Mouse (Mus musculus) liver, adult 2 months (tissue): Measurements from ENCODE around the gene Acyp1.

Source experiments
- CTCF ChIP-seq: fragments of 200-500 bp; IDR thresholded peaks from 2 replicates; pipeline ENCODE4 v1.5.1; 2011; ENCODE audit warnings: low read depth, low read length, control low read depth
- POLR2A ChIP-seq: fragments of 200-500 bp; IDR thresholded peaks from 2 replicates; pipeline ENCODE4 v1.6.1; 2011; ENCODE audit warnings: low read length, control low read depth; ENCODE audit not compliant: insufficient read depth; ENCODE audit errors: extremely low read depth

- no peak for TF ChIP-seq CTCF
- no peak for TF ChIP-seq POLR2A
Measured at GRCm38 (mm10) chr12:85262489-85262888, 25.7 kb downstream of the Acyp1 start.
